Mouse (Mus musculus) intestine, embryonic 14.5 days (tissue): ENCODE results near the gene Zfp821. TPM values are rescaled to one million over a fixed set of nuclear protein-coding genes. Genes with fewer than 3 reads are reported as not detected.

Experiments
- ATAC-seq: fragments of 200-750 bp; cut with Nextera tagmentation; replicated peaks from 2 replicates; pipeline ENCODE4 v1.8.0; 2017; ENCODE audit warnings: low read depth, moderate number of reproducible peaks, moderate TSS enrichment, moderate library complexity; ENCODE audit not compliant: low FRiP score, low TSS enrichment
- DNase-seq: peaks from one replicate; pipeline ENCODE4 v3.0.0-alpha.2; 2018; ENCODE audit warnings: low spot score
- H3K27ac ChIP-seq: fragments of 300-500 bp; sonication (generic); 2 replicates; pipeline ENCODE4 v1.5.1; 2014; ENCODE audit warnings: low read depth, mild to moderate bottlenecking, control low read depth
- H3K27me3 ChIP-seq: fragments of 300-500 bp; sonication (generic); replicated peaks from 2 replicates; pipeline ENCODE4 v1.6.1; 2014; ENCODE audit warnings: low read length, control low read depth; ENCODE audit not compliant: control insufficient read depth, insufficient read depth
- H3K36me3 ChIP-seq: fragments of 300-500 bp; sonication (generic); 2 replicates; pipeline ENCODE4 v1.6.1; 2014; ENCODE audit warnings: low read length, control low read depth; ENCODE audit not compliant: control insufficient read depth, insufficient read depth
- H3K4me1 ChIP-seq: fragments of 300-500 bp; sonication (generic); replicated peaks from 2 replicates; pipeline ENCODE4 v1.6.1; 2014; ENCODE audit warnings: low read length, control low read depth, mixed read lengths; ENCODE audit not compliant: control insufficient read depth, insufficient read depth
- H3K4me2 ChIP-seq: fragments of 300-500 bp; sonication (generic); 2 replicates; pipeline ENCODE4 v1.6.1; 2014; ENCODE audit warnings: low read length
- H3K4me3 ChIP-seq: fragments of 300-500 bp; sonication (generic); 2 replicates; pipeline ENCODE4 v1.5.1; 2014; ENCODE audit warnings: low read depth, low read length, control low read depth, mixed read lengths
- H3K9ac ChIP-seq: fragments of 300-500 bp; sonication (generic); 2 replicates; pipeline ENCODE4 v1.6.1; 2014; ENCODE audit warnings: mild to moderate bottlenecking, low read length
- H3K9me3 ChIP-seq: fragments of 300-500 bp; sonication (generic); 2 replicates; pipeline ENCODE4 v1.6.1; 2016; ENCODE audit warnings: low read length, control low read depth; ENCODE audit not compliant: control insufficient read depth
- WGBS: fragments of 180-500 bp; shearing (Covaris S2); extraction: QIAGEN DNeasy Blood & Tissue Kit; methylation state at CpG from one replicate; pipeline ENCODE4 v1.1.7; 2014; 5-methylcytosine and 5-hydroxymethylcytosine counted together
- polyA plus RNA-seq: library from polyadenylated mRNA; unstranded; fragments of >200 nt; fragmentation: Nextera tagmentation; extraction: Ambion mirVana; gene quantifications from 2 replicates; pipeline ENCODE4 v1.2.1, GENCODE M21; 2014

Zfp821 gene
- polyA plus RNA-seq, result 26.3 and 27.7 TPM in 2 replicates

DNA sequence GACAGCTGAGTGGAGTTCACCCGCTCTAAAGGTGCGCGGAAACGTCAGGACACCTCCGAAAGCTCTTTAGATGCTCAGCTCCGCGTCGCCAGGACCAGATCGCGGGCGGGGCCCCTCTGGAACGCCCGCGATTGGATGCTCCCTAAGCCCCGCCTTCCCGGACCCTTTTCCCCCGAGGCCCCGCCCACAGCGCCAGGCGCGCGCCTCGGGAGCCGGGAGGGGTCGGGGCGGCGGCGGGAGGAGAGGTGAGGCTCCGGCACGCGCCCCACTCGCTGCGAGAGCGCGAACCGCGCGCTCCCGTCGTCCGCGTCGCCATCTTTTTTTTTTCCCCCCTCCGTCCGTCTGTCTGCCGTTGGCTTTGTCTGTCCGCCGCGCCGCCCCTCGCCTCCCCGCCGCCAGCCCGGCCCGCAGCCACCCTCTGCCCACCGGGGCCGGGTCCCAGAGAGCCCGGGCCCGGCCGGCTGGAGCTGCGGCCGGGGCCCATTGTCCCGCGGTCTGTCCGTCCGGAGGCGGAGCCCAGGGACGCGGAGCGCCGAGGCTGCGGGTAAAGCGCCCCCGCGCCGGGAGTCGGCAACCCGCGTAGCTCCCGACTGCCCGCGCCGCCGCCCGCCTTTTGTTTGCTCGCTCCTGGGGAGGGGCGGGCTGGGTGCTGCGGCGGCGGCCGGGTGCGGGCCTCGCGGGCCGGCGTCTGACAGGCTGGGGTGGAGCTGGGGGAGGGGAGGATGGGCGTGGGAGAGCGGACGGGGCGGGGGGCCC lies at the start of gene Zfp821:
TSS of gene Zfp821 (plus strand) at position 227 of the 756 bp plus-strand sequence.
- ATAC-seq (peak; percentile 87), DNase-seq (peak; percentile 91)
- Histone ChIP-seq H3K4me3 (peak within 1 kb of the TSS; percentile 91), H3K9me3 (no peaks in the 10 kb centered on the region), H3K9ac (peak within 1 kb of the TSS; percentile 99), H3K4me1 (peaks cover 16% of the 10 kb centered on the region), H3K27ac (peak within 1 kb of the TSS; percentile 95), H3K27me3 (no peaks in the 10 kb centered on the region), H3K4me2 (peak within 1 kb of the TSS; percentile 89), H3K36me3 (peaks cover 31% of the 10 kb centered on the region)
- WGBS, result under 1% methylated on average over 83 of the region's 100 CpGs

DNA sequence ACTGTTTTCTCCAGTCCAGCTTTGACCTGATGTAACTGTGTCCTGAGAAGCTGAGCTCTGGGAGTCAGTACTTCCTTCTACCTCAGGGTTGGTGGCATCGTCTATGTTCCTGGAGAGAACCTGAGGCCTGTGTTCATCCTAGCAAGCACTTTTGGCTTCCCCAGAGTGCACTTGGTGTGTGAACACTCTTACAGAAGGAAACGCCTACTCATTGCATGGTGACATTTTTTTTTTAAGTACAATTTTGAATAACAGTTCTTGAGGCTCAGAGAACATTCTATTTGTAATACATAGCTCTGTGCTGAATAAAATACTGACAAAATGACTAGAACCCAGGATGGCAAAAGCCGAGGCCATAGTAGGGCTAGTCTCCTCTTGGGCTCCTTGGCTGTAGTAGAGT lies 48.5 kb upstream of the Zfp821 start:
- Histone ChIP-seq H3K4me2 (no peak overlapping the region), H3K27me3 (no peaks in the 10 kb centered on the region), H3K27ac (no peak overlapping the region), H3K4me3 (no peak overlapping the region), H3K9me3 (no peaks in the 10 kb centered on the region), H3K4me1 (no peaks in the 10 kb centered on the region), H3K36me3 (no peaks in the 10 kb centered on the region), H3K9ac (no peak overlapping the region)
- 90% methylated on average over 3 of the region's 3 CpGs for WGBS
- ATAC-seq (no peak), DNase-seq (no peak)

DNA sequence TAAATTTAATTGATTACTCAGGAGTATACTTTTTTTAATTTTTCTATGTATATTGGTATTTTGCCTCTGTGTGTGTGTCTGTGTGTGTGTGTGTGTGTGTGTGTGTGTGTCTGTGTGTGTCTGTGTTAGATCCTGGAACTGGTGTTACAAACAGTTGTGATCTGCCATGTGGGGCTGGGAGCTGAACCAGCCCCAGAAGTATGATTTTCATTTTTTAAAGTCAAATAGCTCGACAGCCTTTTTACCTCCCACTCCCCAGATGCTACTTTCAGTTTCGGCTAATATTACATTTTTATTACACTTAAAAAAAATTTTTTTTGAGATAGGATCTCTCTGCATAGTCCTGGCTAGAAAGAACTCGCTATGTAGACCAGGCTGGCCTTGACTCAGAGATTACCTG lies 43.0 kb upstream of the Zfp821 start:
- Histone ChIP-seq H3K4me2 (no peak overlapping the region), H3K27me3 (no peaks in the 10 kb centered on the region), H3K4me1 (no peaks in the 10 kb centered on the region), H3K9me3 (no peaks in the 10 kb centered on the region), H3K27ac (no peak overlapping the region), H3K9ac (no peak overlapping the region), H3K36me3 (peaks cover 4% of the 10 kb centered on the region), H3K4me3 (no peak overlapping the region)
- ATAC-seq, result no peak
- WGBS, result 85% methylated on average over 3 of the region's 3 CpGs
- no peak for DNase-seq

GRCm38 (mm10) chr8:109666616-109667015 lies 38.7 kb upstream of the Zfp821 start:
- no peak for DNase-seq
- Histone ChIP-seq H3K4me1 (no peaks in the 10 kb centered on the region), H3K9me3 (no peaks in the 10 kb centered on the region), H3K27me3 (no peaks in the 10 kb centered on the region), H3K9ac (no peak overlapping the region), H3K36me3 (peaks cover 39% of the 10 kb centered on the region), H3K27ac (no peak overlapping the region), H3K4me2 (no peak overlapping the region), H3K4me3 (no peak overlapping the region)
- 92% methylated on average over 5 of the region's 5 CpGs for WGBS
- ATAC-seq, result no peak

DNA sequence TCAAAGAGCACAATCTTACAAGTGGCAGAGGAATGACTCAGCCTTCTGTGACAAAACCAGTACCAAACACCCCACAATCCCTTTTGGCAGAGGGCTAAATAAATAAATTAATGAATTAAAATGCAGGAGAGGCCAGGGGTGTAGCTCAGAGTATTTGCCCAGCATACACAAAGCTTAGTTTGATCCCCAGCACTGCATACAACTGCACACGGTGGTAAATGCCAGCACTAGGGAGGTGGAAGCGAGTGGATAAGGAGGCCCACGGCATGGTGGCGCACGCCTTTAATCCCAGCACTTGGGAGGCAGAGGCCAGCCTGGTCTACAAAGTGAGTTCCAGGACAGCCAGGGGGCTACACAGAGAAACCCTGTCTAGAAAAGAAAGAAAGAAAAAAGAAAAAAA lies 32.7 kb upstream of the Zfp821 start:
- no peaks in the 10 kb centered on the region for H3K27me3 ChIP-seq
- H3K27ac ChIP-seq, result no peak overlapping the region
- ATAC-seq, result no peak
- H3K9me3 ChIP-seq, result no peaks in the 10 kb centered on the region
- H3K4me3 ChIP-seq, result no peak overlapping the region
- H3K9ac ChIP-seq, result no peak overlapping the region
- no peaks in the 10 kb centered on the region for H3K4me1 ChIP-seq
- H3K36me3 ChIP-seq, result peaks cover 89% of the 10 kb centered on the region
- 89% methylated on average over 5 of the region's 5 CpGs for WGBS
- no peak overlapping the region for H3K4me2 ChIP-seq
- no peak for DNase-seq

DNA sequence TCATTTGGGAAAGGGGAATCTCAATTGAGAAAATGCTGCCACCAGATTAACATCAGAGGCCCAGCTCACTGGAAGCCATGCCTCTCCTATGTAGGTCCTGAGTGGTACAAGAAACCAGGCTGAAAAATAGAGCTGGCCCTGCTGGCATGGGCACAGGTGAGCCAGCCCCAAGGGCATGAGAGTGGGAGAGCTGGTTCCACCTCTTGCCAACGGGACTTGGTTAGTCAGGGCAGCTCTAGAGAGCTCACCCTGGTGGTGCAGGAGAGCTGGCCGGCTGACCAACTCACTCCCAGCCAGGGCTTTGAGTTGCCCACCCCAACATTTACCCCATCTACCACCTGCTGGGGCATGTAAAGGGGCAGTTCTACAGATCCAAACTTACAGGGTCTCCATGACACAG lies 31.8 kb upstream of the Zfp821 start:
- H3K27ac ChIP-seq, result no peak overlapping the region
- WGBS, result 100% methylated on average over 2 of the region's 2 CpGs
- peaks cover 93% of the 10 kb centered on the region for H3K36me3 ChIP-seq
- no peak overlapping the region for H3K4me2 ChIP-seq
- no peak overlapping the region for H3K9ac ChIP-seq
- ATAC-seq, result no peak
- no peak overlapping the region for H3K4me3 ChIP-seq
- H3K9me3 ChIP-seq, result no peaks in the 10 kb centered on the region
- H3K27me3 ChIP-seq, result no peaks in the 10 kb centered on the region
- H3K4me1 ChIP-seq, result no peaks in the 10 kb centered on the region
- no peak for DNase-seq

DNA sequence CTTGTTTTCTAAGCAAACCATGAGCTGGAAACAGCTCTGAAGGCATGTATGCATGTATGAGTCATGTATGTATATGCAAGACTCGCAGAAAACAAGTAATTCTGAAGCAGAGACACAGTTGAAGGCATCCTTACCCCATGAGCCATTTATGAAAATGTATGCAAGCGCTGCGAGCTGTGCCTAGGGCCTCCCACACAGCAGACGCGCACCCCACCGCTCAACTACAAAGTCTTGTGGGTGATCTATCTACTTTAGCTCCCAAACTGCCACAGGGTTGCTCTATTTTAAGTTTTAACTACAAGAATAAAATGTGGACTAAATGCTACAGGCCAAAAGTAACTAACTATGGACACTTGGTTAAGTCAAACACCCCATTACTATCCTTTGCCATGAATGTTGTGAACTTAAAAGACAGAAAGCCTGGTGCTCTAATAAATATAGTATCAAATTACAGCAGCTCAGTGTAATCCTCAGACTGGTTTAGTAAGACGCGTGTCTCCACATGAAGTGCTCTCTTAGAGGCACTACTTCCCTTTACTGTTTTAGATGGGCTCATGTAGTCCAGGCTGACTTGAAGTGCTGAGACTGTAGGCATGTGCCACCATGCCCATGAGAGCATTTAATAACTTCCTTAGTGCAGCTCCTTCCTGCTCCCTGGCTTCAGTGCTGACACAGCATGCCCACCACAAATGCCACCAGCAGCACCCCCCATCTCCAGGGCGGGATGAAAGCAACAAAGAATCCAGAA lies 29.3 kb upstream of the Zfp821 start:
- no peak overlapping the region for H3K9ac ChIP-seq
- ATAC-seq (no peak), DNase-seq (no peak)
- 88% methylated on average over 9 of the region's 9 CpGs for WGBS
- H3K36me3 ChIP-seq, result peaks cover 94% of the 10 kb centered on the region
- H3K27me3 ChIP-seq, result no peaks in the 10 kb centered on the region
- no peak overlapping the region for H3K4me3 ChIP-seq
- no peak overlapping the region for H3K4me2 ChIP-seq
- no peaks in the 10 kb centered on the region for H3K4me1 ChIP-seq
- no peaks in the 10 kb centered on the region for H3K9me3 ChIP-seq
- no peak overlapping the region for H3K27ac ChIP-seq

- no peak overlapping the region for H3K4me3 ChIP-seq
- peaks cover 71% of the 10 kb centered on the region for H3K36me3 ChIP-seq
Measured at GRCm38 (mm10) chr8:109681535-109681934, 23.8 kb upstream of the Zfp821 start.

More at GRCm38 (mm10) chr8:109681535-109681934, 23.8 kb upstream of the Zfp821 start:
- Histone ChIP-seq H3K27me3 (no peaks in the 10 kb centered on the region), H3K27ac (no peak overlapping the region), H3K4me1 (no peaks in the 10 kb centered on the region), H3K4me2 (no peak overlapping the region), H3K9ac (no peak overlapping the region), H3K9me3 (no peaks in the 10 kb centered on the region)
- no peak for DNase-seq
- no peak for ATAC-seq
- WGBS, result 69% methylated on average over 3 of the region's 3 CpGs
